In genomic region chr11:3337173-3337955, GRCm38 (mm10) we compare ENCODE assay signal across 9 mouse cellular contexts. TPM values are rescaled to one million over a fixed set of nuclear protein-coding genes. Genes with fewer than 3 reads are reported as not detected.
DNase-seq lines count a peak whose midpoint lies in the region; ATAC-seq lines count a peak whose summit lies in the region.
"Had no signal": no experiment of that assay in that cellular context is flagged by ENCODE, and none has a peak within 500 bp of the region (broad histone marks: within the 10 kb centered on the region; RNA-seq: fewer than 3 reads in every experiment).

No protein-coding gene starts in this region.

- DNase-seq in thymus, postnatal 4 days = peak; percentile 49
- DNase-seq in thymus, postnatal 25 days = no peak
- DNase-seq in embryo, embryonic 10 days (ENCODE audit: low spot score) = peak; percentile 67
- peak; percentile 25 to 28 for DNase-seq in kidney, postnatal 36 days
- peak; percentile 73 for DNase-seq in lung, postnatal 10 days
- DNase-seq in right cerebral cortex, postnatal 25 days = peak; percentile 70

- H3K4me2 ChIP-seq in heart, embryonic 12.5 days = peak overlapping the region; percentile 13

- no peaks in the 10 kb centered on the region for H3K9me3 ChIP-seq in heart, embryonic 12.5 days (replicated peaks)
- H3K9me3 ChIP-seq: megakaryocyte, embryonic 14.5 days had no signal

- peak; percentile 77 for ATAC-seq in heart, embryonic 12.5 days (ENCODE audit: insufficient number of reproducible peaks, low FRiP score)
- ATAC-seq in CD4-positive, CD25-positive, alpha-beta regulatory T cell, adult 4 months = no peak

- peaks cover 17% of the 10 kb centered on the region for H3K36me3 ChIP-seq in heart, embryonic 12.5 days

- H3K27me3 ChIP-seq in heart, embryonic 12.5 days (replicated peaks) = no peaks in the 10 kb centered on the region
- H3K27me3 ChIP-seq: megakaryocyte, embryonic 14.5 days had no signal

- peak overlapping the region; percentile 87 for H3K27ac ChIP-seq in heart, embryonic 12.5 days (ENCODE audit: poor library complexity, severe bottlenecking)

- peak overlapping the region; percentile 58 for H3K9ac ChIP-seq in heart, embryonic 12.5 days

- peaks cover 48% of the 10 kb centered on the region for H3K4me1 ChIP-seq in heart, embryonic 12.5 days (replicated peaks)

- no peak overlapping the region for H3K4me3 ChIP-seq in heart, embryonic 12.5 days
- H3K4me3 ChIP-seq: megakaryocyte, embryonic 14.5 days had no signal

- 8% methylated on average over 12 of the region's 12 CpGs for WGBS in heart, embryonic 12.5 days

RNA-seq across cellular contexts. Expression of gene Pik3ip1, which starts 7.2 kb away (rescaled TPM):
- polyA plus RNA-seq in heart, embryonic 12.5 days (2016; fragmentation: Nextera tagmentation; extraction: Ambion mirVana) = 20.2 and 21.3 TPM in 2 replicates
- polyA plus RNA-seq in CD4-positive, CD25-positive, alpha-beta regulatory T cell, adult 4 months (2017; shearing (Covaris generic)) = 10 to 100 TPM; 54.8 to 78.5 TPM

RNA-seq across cellular contexts. Expression of gene Patz1, which starts 48.7 kb away (rescaled TPM):
- 35.6 and 39.5 TPM in 2 replicates for polyA plus RNA-seq in heart, embryonic 12.5 days (2016; fragmentation: Nextera tagmentation; extraction: Ambion mirVana)
- 10 to 100 TPM; 14.2 to 17.7 TPM for polyA plus RNA-seq in CD4-positive, CD25-positive, alpha-beta regulatory T cell, adult 4 months (2017; shearing (Covaris generic))
